Mouse (Mus musculus) T-helper 1 cell (primary cell): ENCODE measurements around the gene Hps4.

Experiments used
- in situ Hi-C: fragments of 300-600 bp; cut with MboI, MseI; formaldehyde crosslinking; loops from one replicate; pipeline ENCODE4 v1.15.1; 2025; ENCODE audit warnings: high pct_unique_total_duplicates

Hps4 gene

GRCm38 (mm10) chr5:112364184-112364797 is 21.4 kb downstream of the Hps4 start:
- in situ Hi-C loops: no loop called here

DNA sequence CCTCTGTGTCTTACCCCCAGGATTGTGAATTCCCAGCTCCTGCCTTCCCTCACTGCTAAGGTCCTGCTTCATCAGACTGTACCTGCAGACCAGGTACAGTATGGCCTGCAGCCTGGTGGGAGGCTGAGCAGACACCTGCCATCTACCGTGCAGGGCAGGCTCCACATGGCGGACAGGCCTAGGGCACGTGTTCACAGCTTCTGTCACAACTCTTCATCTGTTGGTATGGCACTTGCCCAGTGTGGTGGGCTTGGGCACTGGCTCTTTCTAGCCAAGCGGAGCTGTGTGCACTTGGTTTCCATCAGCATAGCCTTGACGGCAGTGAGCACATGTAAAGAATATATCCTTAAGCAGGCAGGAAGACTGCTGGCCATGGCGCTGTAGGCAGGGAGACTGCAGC is 24.0 kb downstream of the Hps4 start:
- in situ Hi-C loops: no loop called here

DNA sequence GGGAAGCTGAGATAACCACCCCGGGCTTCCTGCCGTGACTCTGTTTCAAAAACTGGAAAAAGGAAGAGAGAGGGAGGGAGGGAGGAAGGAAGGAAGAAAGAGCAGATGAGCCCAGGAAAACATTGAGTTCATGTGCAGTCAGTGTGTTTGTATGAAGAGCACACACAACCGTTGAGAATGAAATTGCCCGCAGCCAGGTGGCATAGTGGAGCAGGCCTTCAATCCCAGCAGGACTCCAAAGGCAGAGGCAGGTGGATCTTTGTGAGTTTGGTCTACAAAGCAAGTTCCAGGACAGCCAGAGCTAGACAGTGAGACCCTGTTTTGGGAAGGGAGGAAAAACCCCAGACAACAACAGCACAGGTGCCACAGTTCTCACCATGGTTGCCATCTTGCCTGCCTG is 24.5 kb downstream of the Hps4 start:
- in situ Hi-C loops: no loop called here

DNA sequence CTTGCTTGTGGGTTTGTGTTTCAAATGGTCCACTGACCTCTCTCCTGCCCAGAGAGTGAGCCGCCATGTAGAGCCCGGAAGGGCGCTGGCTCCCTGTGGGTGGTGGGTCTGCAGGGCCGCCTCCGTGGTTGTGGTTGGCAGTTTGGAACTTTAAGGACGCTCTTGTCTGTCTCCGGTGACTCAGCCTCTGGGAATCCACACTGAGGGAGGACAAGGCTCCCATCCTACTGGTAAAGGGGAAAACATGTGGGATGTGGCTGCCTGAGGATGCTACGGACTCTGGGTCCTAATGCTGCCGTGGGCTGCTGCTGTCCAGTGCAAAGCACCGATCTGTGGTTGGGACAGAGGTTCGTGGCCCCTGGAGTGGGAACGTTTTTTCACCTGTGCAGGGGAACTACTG is 25.0 kb downstream of the Hps4 start:
- in situ Hi-C loops: no loop called here

DNA sequence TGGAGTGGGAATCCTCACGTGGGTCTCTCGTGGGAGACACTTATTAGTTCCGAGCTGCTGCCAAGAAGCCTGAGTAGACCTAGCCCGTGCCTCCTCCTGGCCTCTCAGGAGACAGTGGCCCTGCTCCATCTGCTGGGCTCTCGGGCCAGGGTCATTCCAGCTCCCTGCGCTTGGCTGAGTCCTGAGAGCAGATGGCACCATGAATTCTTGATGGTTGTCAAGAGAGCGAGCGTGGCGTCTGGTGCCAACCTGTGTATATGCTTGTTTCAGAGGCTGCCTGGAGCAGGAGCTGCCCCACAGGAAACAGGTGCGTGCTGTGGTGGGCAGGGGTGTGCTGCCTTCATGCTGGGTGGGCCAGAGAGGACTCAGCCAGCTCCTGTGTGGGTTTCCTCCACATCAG is 25.8 kb downstream of the Hps4 start:
- in situ Hi-C loops: no loop called here

- in situ Hi-C loops: no loop called here
These were observed 26.4 kb downstream of the Hps4 start for GRCm38 (mm10) chr5:112369326-112369725.

DNA sequence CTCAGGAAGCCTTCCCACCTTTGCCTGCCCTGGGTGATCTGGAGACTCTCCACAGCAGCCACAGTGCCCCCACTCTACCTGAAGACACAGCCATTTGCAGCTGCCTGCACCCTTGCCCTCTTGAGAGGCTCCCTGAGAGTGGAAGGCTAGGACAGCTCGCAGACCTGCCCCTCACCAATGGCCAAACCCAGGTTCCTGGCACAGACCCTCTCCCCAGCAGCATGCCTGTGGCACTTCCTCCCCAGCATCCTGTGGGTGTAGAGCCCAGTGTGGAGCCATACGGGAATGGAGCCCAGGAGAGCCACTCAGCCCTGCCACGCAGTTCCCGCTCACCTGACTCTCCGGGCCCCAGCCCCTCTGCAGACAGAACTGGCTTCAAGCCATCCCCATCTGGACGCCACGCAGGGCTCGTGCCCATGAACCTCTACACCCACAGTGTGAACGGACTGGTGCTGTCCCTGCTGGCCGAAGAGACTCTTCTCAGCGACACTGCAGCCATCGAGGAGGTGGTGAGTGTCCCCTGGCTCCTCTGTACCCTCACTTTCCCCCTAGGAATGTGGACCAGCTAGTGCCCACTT is 27.4 kb downstream of the Hps4 start:
- in situ Hi-C loops: no loop called here

DNA sequence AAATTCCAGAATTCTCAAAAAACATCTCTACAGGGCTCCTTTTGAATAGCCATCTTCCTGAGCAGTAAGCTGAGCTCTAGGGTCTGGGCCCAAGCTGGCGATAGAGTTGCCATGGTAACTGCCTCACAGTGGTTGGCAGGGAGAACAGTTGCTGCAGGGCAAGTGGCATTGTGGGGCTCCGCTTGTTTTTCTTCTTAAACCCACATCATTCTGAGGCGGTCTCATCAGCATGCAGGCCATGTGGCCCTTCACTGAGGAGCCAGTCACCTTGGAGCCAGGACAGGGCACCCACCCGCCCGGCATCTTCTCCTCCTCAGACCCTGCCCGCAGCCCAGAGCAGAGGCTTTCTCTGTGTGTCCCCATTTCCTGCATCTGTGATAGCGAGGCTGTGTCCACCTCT is 29.1 kb downstream of the Hps4 start:
- in situ Hi-C loops: no loop called here

DNA sequence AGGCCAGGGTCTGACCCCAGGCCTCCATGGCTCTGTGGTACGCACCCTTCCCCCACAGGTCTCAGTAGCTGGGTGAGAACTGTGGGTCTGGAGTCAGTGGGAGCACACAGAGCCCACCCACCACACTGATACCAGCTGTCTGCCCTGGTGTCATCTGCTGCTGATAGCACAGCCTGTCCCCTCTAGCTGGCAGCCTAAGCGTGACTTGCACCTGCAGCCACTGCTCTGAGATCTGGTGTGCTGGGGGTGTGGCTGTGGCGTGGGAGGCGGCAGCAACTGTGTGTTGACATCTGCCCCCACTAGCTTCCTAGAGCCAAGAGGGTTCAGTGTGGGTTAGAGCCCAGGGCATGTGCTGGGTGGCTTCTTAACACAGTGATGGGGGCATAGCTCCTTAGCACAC is 33.2 kb downstream of the Hps4 start:
- in situ Hi-C loops: no loop called here

GRCm38 (mm10) chr5:112377380-112377779 is 34.5 kb downstream of the Hps4 start:
- in situ Hi-C loops: no loop called here

GRCm38 (mm10) chr5:112378716-112379115 is 35.8 kb downstream of the Hps4 start:
- in situ Hi-C loops: no loop called here

DNA sequence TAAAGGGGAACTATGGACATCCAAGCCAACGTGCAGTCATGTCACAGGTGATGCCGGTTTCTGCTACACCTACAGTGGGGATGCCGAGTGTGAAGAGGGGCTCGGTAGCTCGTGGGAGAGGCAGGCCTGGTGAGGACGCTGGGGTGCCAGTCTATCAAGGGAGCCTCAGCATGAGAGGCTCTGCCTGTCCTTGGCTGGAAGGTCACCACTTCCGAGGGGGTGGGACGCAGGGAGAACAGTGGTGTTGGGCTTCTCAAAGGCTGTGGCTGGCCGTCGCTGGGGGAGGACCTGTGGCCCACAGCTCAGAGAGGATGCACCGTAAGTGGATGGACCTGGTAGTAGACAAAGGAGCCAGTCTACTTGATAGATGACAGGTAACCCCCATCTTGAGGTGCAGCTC is 38.3 kb downstream of the Hps4 start:
- in situ Hi-C loops: no loop called here

DNA sequence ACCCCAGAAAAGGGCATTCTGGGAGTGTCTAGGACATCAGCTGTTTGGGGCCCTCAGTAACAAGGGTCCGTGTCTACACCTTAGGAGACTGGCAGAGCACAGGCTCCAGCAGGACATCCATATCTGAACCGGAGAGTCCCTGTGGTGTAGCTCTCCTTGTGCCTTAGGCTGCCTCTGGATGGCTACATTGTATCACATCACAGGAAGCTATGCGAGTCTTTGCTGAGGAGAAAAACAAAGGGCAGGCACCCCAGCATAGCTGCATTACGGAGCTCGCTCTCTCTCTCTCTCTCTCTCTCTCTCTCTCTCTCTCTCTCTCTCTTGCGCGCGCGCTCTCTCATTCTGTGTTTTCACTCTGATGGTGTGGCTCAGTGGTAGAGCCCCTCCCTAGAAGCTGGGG is 39.2 kb downstream of the Hps4 start:
- in situ Hi-C loops: no loop called here

- in situ Hi-C loops: no loop called here
These were observed 39.9 kb downstream of the Hps4 start for GRCm38 (mm10) chr5:112382641-112383330.

DNA sequence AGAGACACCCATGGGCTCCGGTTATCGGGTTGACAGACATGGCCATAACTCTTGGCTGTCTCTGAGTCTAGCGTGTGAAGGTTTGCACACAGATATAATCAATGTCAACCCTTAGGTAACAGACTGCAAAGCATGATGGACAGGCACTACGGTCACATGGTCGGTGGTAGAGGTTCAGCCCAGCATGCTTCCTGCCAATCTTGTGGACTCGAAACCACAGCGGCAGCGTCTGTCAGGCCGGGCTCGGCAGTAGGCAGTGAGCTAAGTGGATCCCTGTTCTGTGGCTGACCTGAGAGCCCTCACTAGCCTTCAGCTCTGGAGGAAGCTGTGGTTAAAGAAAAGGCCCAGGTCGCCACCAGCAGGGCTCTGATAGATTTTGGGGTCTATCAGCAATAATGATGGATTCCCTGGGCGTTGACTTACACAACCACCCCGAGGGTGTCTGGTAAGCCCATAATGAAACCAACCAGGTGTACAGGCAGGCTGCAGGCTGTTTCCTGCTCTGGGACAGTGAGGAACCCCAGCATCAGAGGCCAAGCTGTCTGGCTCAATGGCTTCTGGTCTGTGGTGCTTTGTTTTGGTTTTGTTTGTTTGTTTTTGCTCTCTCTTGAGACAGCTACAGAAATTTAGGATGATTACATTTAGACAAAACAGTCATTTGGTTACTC is 42.1 kb downstream of the Hps4 start:
- in situ Hi-C loops: no loop called here

DNA sequence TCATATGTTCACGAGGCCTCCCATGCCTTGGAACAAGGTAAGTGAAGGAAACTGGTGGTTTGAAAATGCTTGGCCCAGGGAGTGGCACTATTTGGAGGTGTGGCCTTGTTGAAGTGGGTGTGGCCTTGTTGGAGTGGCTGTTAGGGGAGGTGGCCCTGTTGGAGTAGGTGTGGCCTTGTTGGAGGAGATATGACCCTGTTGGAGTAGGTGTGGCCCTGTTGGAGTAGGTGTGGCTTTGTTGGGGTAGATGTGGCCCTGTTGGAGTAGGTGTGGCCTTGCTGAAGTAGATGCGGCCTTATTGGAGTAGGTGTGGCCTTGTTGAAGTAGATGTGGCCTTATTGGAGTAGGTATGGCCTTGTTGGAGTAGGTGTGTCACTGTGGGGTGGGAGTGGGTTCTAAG is 43.1 kb downstream of the Hps4 start:
- in situ Hi-C loops: no loop called here

GRCm38 (mm10) chr5:112389352-112389751 is 46.5 kb downstream of the Hps4 start:
- in situ Hi-C loops: no loop called here

- in situ Hi-C loops: no loop called here
These were observed 48.1 kb downstream of the Hps4 start for GRCm38 (mm10) chr5:112391002-112391401.

- in situ Hi-C loops: no loop called here
These were observed 48.9 kb downstream of the Hps4 start for GRCm38 (mm10) chr5:112391676-112392323.

GRCm38 (mm10) chr5:112393741-112394414 is 51.0 kb downstream of the Hps4 start:
- in situ Hi-C loops: no loop called here

DNA sequence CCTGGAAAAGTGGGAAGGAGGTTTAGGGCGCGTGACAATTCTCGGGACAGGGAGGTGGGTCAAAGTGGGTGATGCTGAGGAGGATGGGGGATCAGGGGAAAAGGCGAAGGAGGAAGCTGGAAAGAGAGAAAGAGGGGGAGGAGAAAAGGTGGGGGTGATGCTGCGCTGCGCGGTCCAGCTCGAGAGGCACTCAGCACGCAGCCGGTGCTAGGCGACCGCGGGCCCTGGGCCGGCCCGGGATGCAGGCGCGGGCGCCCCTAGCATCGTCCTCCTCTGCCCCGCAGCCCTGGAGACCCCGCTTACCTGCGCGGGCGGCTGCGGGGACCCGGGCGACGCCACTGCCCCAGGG is 51.5 kb downstream of the Hps4 start:
- in situ Hi-C loops: no loop called here
